Mouse (Mus musculus) CH12.LX (cell line): ENCODE data around the gene P3h1. TPM values are rescaled to one million over a fixed set of nuclear protein-coding genes. Genes with fewer than 3 reads are reported as not detected.

Experiments
- DNase-seq: peaks from one replicate; pipeline ENCODE4 v3.0.0-alpha.2; 2013; ENCODE audit errors: extremely low read depth
- H3K27ac ChIP-seq: 2 replicates; pipeline ENCODE4 v1.5.1; 2012; ENCODE audit warnings: low read depth, mild to moderate bottlenecking, control low read depth, moderate library complexity; ENCODE audit not compliant: insufficient read depth
- H3K27me3 ChIP-seq: replicated peaks from 2 replicates; pipeline ENCODE3; 2012; ENCODE audit warnings: inconsistent platforms
- H3K36me3 ChIP-seq, 2 experiments: replicated peaks in 1 of 2; 2 replicates each; pipeline versions ENCODE3 to v1.6.1; 2012; ENCODE audit warnings: inconsistent platforms in 1 of 2, low read length in 1 of 2, mild to moderate bottlenecking in 1 of 2, mixed read lengths in 1 of 2, moderate library complexity in 1 of 2; ENCODE audit not compliant: control insufficient read depth in 1 of 2, insufficient read depth in 1 of 2
- H3K4me1 ChIP-seq, 2 experiments: 2 replicates each; pipeline ENCODE4 v1.6.1; 2012; ENCODE audit warnings: inconsistent platforms in 1 of 2, moderate library complexity in 1 of 2; ENCODE audit not compliant: insufficient read depth in 2 of 2, control insufficient read depth in 1 of 2
- H3K4me2 ChIP-seq: 2 replicates; pipeline ENCODE4 v1.6.1; 2012; ENCODE audit warnings: low read depth, mild to moderate bottlenecking, control low read depth; ENCODE audit not compliant: poor library complexity, insufficient read depth, severe bottlenecking
- H3K4me3 ChIP-seq, 3 experiments: fragments of 150-350 bp in 1 of 3; sonication (generic) in 1 of 3; replicated peaks in 1 of 3; 2 replicates each; pipeline versions ENCODE3 to v1.5.1; 2011 to 2012; ENCODE audit warnings: low read depth in 2 of 3, low read length in 2 of 3, mild to moderate bottlenecking in 2 of 3, moderate library complexity in 2 of 3, control low read depth in 1 of 3, improper control_type of control experiment in 1 of 3, inconsistent platforms in 1 of 3, mixed read lengths in 1 of 3; ENCODE audit not compliant: poor library complexity in 1 of 3
- H3K79me2 ChIP-seq: replicated peaks from 2 replicates; pipeline ENCODE4 v1.6.1; 2012; ENCODE audit warnings: mild to moderate bottlenecking, moderate library complexity; ENCODE audit not compliant: control insufficient read depth, poor library complexity, insufficient read depth, severe bottlenecking; ENCODE audit errors: extremely low read depth
- H3K9ac ChIP-seq: 2 replicates; pipeline ENCODE4 v1.6.1; 2012; ENCODE audit warnings: low read depth, mild to moderate bottlenecking, control low read depth, moderate library complexity; ENCODE audit not compliant: insufficient read depth
- H3K9me3 ChIP-seq: replicated peaks from 2 replicates; pipeline ENCODE3; 2012; ENCODE audit warnings: low read length, inconsistent platforms, mixed read lengths
- BHLHE40 ChIP-seq: IDR thresholded peaks from 2 replicates; pipeline ENCODE4 v1.6.1; 2011; ENCODE audit warnings: mild to moderate bottlenecking, low read depth, low read length, improper control_type of control experiment
- CHD1 ChIP-seq: IDR thresholded peaks from 2 replicates; pipeline ENCODE4 v1.6.1; 2012; ENCODE audit warnings: low read depth, low read length, improper control_type of control experiment, inconsistent platforms
- CHD2 ChIP-seq: IDR thresholded peaks from 2 replicates; pipeline ENCODE4 v1.6.1; 2011; ENCODE audit warnings: low read length, improper control_type of control experiment
- E2F4 ChIP-seq: IDR thresholded peaks from 2 replicates; pipeline ENCODE4 v1.6.1; 2011; ENCODE audit warnings: low read depth, low read length, improper control_type of control experiment; ENCODE audit not compliant: insufficient replicate concordance
- ELF1 ChIP-seq: IDR thresholded peaks from 2 replicates; pipeline ENCODE4 v1.6.1; 2014; ENCODE audit warnings: low read depth, mild to moderate bottlenecking, inconsistent platforms, low read length, improper control_type of control experiment
- GABPA ChIP-seq: IDR thresholded peaks from 2 replicates; pipeline ENCODE4 v1.6.1; 2012; ENCODE audit warnings: low read depth, low read length, improper control_type of control experiment, inconsistent platforms; ENCODE audit not compliant: insufficient replicate concordance
- HCFC1 ChIP-seq: IDR thresholded peaks from 2 replicates; pipeline ENCODE4 v1.6.1; 2012; ENCODE audit warnings: low read depth, mild to moderate bottlenecking, inconsistent platforms, low read length, improper control_type of control experiment
- IRF4 ChIP-seq: IDR thresholded peaks from 2 replicates; pipeline ENCODE4 v1.6.1; 2014; ENCODE audit warnings: low read depth, mild to moderate bottlenecking, inconsistent platforms, low read length, improper control_type of control experiment
- JUND ChIP-seq: conservative IDR thresholded peaks from 2 replicates; pipeline ENCODE4 v1.6.1; 2011; ENCODE audit warnings: low read depth, low read length, improper control_type of control experiment
- KAT2A ChIP-seq: IDR thresholded peaks from 2 replicates; pipeline ENCODE4 v1.6.1; 2012; ENCODE audit warnings: low read length, improper control_type of control experiment, inconsistent platforms; ENCODE audit not compliant: insufficient replicate concordance
- MAFK ChIP-seq: IDR thresholded peaks from 2 replicates; pipeline ENCODE4 v1.6.1; 2011; ENCODE audit warnings: low read length, improper control_type of control experiment; ENCODE audit not compliant: insufficient replicate concordance
- MAX ChIP-seq: IDR thresholded peaks from 2 replicates; pipeline ENCODE4 v1.6.1; 2011; ENCODE audit warnings: low read length, improper control_type of control experiment
- MAZ ChIP-seq: IDR thresholded peaks from 2 replicates; pipeline ENCODE4 v1.6.1; 2012; ENCODE audit warnings: low read depth, mild to moderate bottlenecking, inconsistent platforms, low read length, improper control_type of control experiment, moderate library complexity
- MEF2A ChIP-seq: IDR thresholded peaks from 2 replicates; pipeline ENCODE4 v1.6.1; 2014; ENCODE audit warnings: low read depth, mild to moderate bottlenecking, inconsistent platforms, low read length, improper control_type of control experiment, borderline replicate concordance
- MXI1 ChIP-seq: IDR thresholded peaks from 2 replicates; pipeline ENCODE4 v1.6.1; 2011; ENCODE audit warnings: mild to moderate bottlenecking, low read depth, low read length, improper control_type of control experiment
- MYC ChIP-seq: IDR thresholded peaks from 2 replicates; pipeline ENCODE4 v1.6.1; 2011; ENCODE audit warnings: low read depth, mild to moderate bottlenecking, improper control_type of control experiment, low read length
- NELFE ChIP-seq: IDR thresholded peaks from 2 replicates; pipeline ENCODE4 v1.6.1; 2011; ENCODE audit warnings: low read depth, low read length, improper control_type of control experiment
- NRF1 ChIP-seq: IDR thresholded peaks from 2 replicates; pipeline ENCODE4 v1.6.1; 2014; ENCODE audit warnings: low read depth, mild to moderate bottlenecking, inconsistent platforms, low read length, improper control_type of control experiment, moderate library complexity
- POLR2A ChIP-seq: IDR thresholded peaks from 2 replicates; pipeline ENCODE4 v1.6.1; 2011; ENCODE audit warnings: low read depth, mild to moderate bottlenecking, improper control_type of control experiment, low read length
- RCOR1 ChIP-seq: conservative IDR thresholded peaks from 2 replicates; pipeline ENCODE4 v1.6.1; 2012; ENCODE audit warnings: low read depth, mild to moderate bottlenecking, inconsistent platforms, low read length, improper control_type of control experiment
- SIN3A ChIP-seq: IDR thresholded peaks from 2 replicates; pipeline ENCODE4 v1.6.1; 2012; ENCODE audit warnings: low read length, improper control_type of control experiment, inconsistent platforms
- SMC3 ChIP-seq: IDR thresholded peaks from 2 replicates; pipeline ENCODE4 v1.6.1; 2011; ENCODE audit warnings: low read depth, low read length, improper control_type of control experiment
- TBP ChIP-seq: conservative IDR thresholded peaks from 2 replicates; pipeline ENCODE4 v1.6.1; 2011; ENCODE audit warnings: low read depth, low read length, improper control_type of control experiment
- TCF12 ChIP-seq: IDR thresholded peaks from 2 replicates; pipeline ENCODE4 v1.6.1; 2014; ENCODE audit warnings: low read depth, mild to moderate bottlenecking, inconsistent platforms, low read length, improper control_type of control experiment
- USF1 ChIP-seq: IDR thresholded peaks from 2 replicates; pipeline ENCODE4 v1.6.1; 2014; ENCODE audit warnings: low read depth, mild to moderate bottlenecking, inconsistent platforms, low read length, improper control_type of control experiment
- USF2 ChIP-seq: conservative IDR thresholded peaks from 2 replicates; pipeline ENCODE4 v1.6.1; 2011; ENCODE audit warnings: low read depth, low read length, improper control_type of control experiment
- ZKSCAN1 ChIP-seq: IDR thresholded peaks from 2 replicates; pipeline ENCODE4 v1.6.1; 2012; ENCODE audit warnings: low read depth, inconsistent platforms, low read length, improper control_type of control experiment, borderline replicate concordance
- ZMIZ1 ChIP-seq: IDR thresholded peaks from 2 replicates; pipeline ENCODE4 v1.6.1; 2012; ENCODE audit warnings: low read depth, mild to moderate bottlenecking, inconsistent platforms, low read length, improper control_type of control experiment
- ZNF384 ChIP-seq: IDR thresholded peaks from 2 replicates; pipeline ENCODE4 v1.6.1; 2012; ENCODE audit warnings: low read depth, low read length, improper control_type of control experiment, inconsistent platforms
- dilution Hi-C: fragments of 300-500 bp; cut with MboI; formaldehyde crosslinking; loops from 2 replicates; pipeline ENCODE4 v1.14.3; 2020; ENCODE audit warnings: low sequenced_read_pairs; ENCODE audit not compliant: extremely low pct_unique_long_range_greater_than_20kb, extremely low pct_ligation_motif_present
- in situ Hi-C: fragments of 300-500 bp; cut with MboI; formaldehyde crosslinking; loops from 3 replicates; pipeline ENCODE4 v1.14.3; 2019; ENCODE audit warnings: low sequenced_read_pairs, low pct_ligation_motif_present, low pct_unique_long_range_greater_than_20kb, mixed read lengths
- polyA plus RNA-seq: library from polyadenylated mRNA; unstranded; fragments of >175 nt; gene quantifications from 2 replicates; pipeline ENCODE4 v1.2.1, GENCODE M21; 2012; ENCODE audit warnings: low read depth; ENCODE audit not compliant: insufficient read length
- total RNA-seq, 2 experiments: library from RNA; depleted of rRNA; stranded (reverse); fragments of 300-350 nt in 1 of 2; fragments of >200 nt in 1 of 2; gene quantifications; 2 replicates each; pipeline ENCODE4 v1.2.3; 2012 to 2014

P3h1 gene
- total and polyA plus RNA-seq, 3 experiments: 14.8 to 31.6 (median 27.1) TPM

DNA sequence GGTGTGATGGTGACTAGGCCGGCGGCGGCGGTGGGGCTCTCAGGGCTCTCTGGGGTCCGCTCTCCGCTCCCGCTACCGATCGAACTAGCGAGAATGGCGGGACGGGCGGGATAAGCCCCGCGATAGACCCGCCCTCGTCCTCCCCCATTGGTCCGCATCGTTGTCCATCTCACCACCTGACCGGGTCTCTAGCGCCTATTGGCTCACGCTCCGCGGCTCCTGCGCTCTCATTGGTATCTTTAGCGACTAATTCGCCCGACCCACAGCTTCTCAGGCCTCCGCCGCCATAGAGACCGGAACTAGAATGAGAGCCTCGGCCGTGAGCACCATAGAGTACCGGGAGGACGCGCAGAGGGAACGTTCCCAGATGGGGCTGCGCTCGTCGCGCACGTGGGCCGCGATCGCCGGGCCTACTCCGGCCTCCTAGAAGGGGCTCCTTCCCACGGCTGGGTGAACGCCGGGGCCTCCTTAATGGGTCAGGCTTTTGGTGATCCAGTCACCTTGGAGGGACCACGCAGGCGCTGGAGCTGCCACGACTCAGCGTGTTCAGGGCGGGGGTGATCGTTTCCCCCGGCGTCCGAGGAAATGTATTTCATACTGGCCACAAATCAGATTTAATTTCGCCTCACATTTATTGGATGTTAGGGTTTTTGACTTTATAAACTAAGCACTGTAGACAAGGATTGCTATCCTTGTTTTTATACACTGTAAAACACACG, 61.9 kb downstream of the P3h1 start, which contains the start of gene Ybx1:
Gene Ybx1 (minus strand): TSS at position 190 of the 719 bp plus-strand sequence.
- in situ Hi-C loops: no loop called here
- dilution Hi-C loops: no loop called here

GRCm38 (mm10) chr4:119295134-119295453, 62.4 kb downstream of the P3h1 start:
- peaks cover 2 to 32% of the 10 kb centered on the region in 2 experiments; a peak in 2 of 4 replicates for H3K4me1 ChIP-seq
- dilution Hi-C loops (no loop called here), in situ Hi-C loops (no loop called here)
- no peak overlapping the region for H3K27ac ChIP-seq
- H3K9me3 ChIP-seq: no peaks in the 10 kb centered on the region
- peak overlapping the region; percentile 94 for H3K4me2 ChIP-seq
- H3K27me3 ChIP-seq: no peaks in the 10 kb centered on the region
- DNase-seq: no peak
- H3K79me2 ChIP-seq: peaks cover 41% of the 10 kb centered on the region
- peak overlapping the region; percentile 67 for H3K9ac ChIP-seq
- peak overlapping the region; percentile 65 to 92 (median 79) for H3K4me3 ChIP-seq
- peaks cover 2 to 28% of the 10 kb centered on the region in 2 experiments for H3K36me3 ChIP-seq
- no peak for TF ChIP-seq SIN3A
- no peak for TF ChIP-seq JUND
- no peak for TF ChIP-seq MAZ
- no peak for TF ChIP-seq RCOR1
- no peak for TF ChIP-seq HCFC1
- no peak for TF ChIP-seq MAX
- TF ChIP-seq CHD1: no peak
- no peak for TF ChIP-seq TCF12
- no peak for TF ChIP-seq ZKSCAN1
- no peak for TF ChIP-seq SMC3
- no peak for TF ChIP-seq ELF1
- TF ChIP-seq BHLHE40: no peak
- TF ChIP-seq, all 38 proteins: peak for 0

More for the DNA sequence above, 61.9 kb downstream of the P3h1 start, which contains the start of gene Ybx1:
- Histone ChIP-seq H3K4me1 (peaks cover 4 to 37% of the 10 kb centered on the region in 2 experiments; a peak in 3 of 4 replicates), H3K4me3 (peak within 1 kb of the TSS; percentile 83 to 95 (median 92)), H3K9me3 (no peaks in the 10 kb centered on the region), H3K27me3 (no peaks in the 10 kb centered on the region), H3K36me3 (peaks cover 5 to 33% of the 10 kb centered on the region in 2 experiments), H3K27ac (peak within 1 kb of the TSS; percentile 27), H3K9ac (peak within 1 kb of the TSS; percentile 93), H3K79me2 (peaks cover 45% of the 10 kb centered on the region), H3K4me2 (peak within 1 kb of the TSS; percentile 96)
- DNase-seq: peak; percentile 98
- TF ChIP-seq KAT2A: 0 out of 2 replicates have a peak, but pooled peaks have one; percentile 71
- TF ChIP-seq NRF1: peak; percentile 69
- no peak; the same call in 1 of the 2 replicates for TF ChIP-seq CHD1
- TF ChIP-seq MAX: peak; percentile 92
- peak; percentile 72; the same call in 1 of the 2 replicates for TF ChIP-seq MEF2A
- peak; percentile 90 for TF ChIP-seq TBP
- TF ChIP-seq ZMIZ1: peak; percentile 84
- TF ChIP-seq MYC: peak; percentile 95
- TF ChIP-seq IRF4: peak; percentile 79
- no peak for TF ChIP-seq GABPA
- TF ChIP-seq USF1: peak; percentile 94
- TF ChIP-seq ZNF384: no peak
- TF ChIP-seq USF2: peak; percentile 89
- peak; percentile 98 for TF ChIP-seq MXI1
- TF ChIP-seq ELF1: peak; percentile 85
- no peak for TF ChIP-seq E2F4
- no peak for TF ChIP-seq MAFK
- peak; percentile 91 for TF ChIP-seq SIN3A
- peak; percentile 75 for TF ChIP-seq BHLHE40
- TF ChIP-seq NELFE: peak; percentile 82; the same call in 1 of the 2 replicates
- peak; percentile 88 for TF ChIP-seq TCF12
- TF ChIP-seq POLR2A: peak; percentile 80
- no peak for TF ChIP-seq MAZ
- TF ChIP-seq HCFC1: peak; percentile 81
- peak; percentile 88 for TF ChIP-seq CHD2
